Mouse (Mus musculus) CD4-positive, CD25-positive, alpha-beta regulatory T cell, adult 4 months (primary cell): ENCODE results near the gene Pald1. TPM values are rescaled to one million over a fixed set of nuclear protein-coding genes. Genes with fewer than 3 reads are reported as not detected.

Experiments used
- ATAC-seq: one replicate; pipeline ENCODE4 v1.8.0; 2017
- polyA plus RNA-seq, 2 experiments: library from polyadenylated mRNA; unstranded; fragments of 100-300 nt; shearing (Covaris generic); gene quantifications; one replicate each; pipeline ENCODE4 v1.2.1; 2017

Gene Pald1
- polyA plus RNA-seq, 2 experiments from 2014 or later = not detected

- ATAC-seq = no peak
These were observed 106.3 kb downstream of the Pald1 start for GRCm38 (mm10) chr10:61277051-61277450.

DNA sequence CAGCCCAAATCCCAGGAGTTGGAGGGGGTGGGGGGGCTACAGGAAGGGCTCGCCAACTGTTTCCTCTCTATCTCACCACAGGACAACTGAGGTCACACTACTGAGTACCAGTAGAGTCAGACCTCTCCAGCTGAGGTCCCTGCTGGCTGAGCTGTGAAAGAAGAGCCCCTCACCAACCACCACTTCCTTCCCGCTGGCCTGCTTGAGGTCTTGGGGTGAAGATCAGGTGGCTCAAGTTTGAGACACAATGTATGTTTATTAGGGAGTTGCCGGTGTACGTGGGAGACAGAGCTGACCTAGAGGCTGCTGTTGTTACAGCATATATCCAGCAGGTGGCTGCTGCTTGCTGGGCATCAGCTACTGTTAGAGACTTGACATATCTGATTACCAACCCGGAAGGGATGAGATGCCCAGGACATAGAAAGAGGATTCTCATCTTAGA lies 107.6 kb downstream of the Pald1 start:
- peak; percentile 74 for ATAC-seq

- no peak for ATAC-seq
These were observed 108.8 kb downstream of the Pald1 start for GRCm38 (mm10) chr10:61274532-61274931.

GRCm38 (mm10) chr10:61273844-61274215 lies 109.5 kb downstream of the Pald1 start:
- ATAC-seq = no peak

DNA sequence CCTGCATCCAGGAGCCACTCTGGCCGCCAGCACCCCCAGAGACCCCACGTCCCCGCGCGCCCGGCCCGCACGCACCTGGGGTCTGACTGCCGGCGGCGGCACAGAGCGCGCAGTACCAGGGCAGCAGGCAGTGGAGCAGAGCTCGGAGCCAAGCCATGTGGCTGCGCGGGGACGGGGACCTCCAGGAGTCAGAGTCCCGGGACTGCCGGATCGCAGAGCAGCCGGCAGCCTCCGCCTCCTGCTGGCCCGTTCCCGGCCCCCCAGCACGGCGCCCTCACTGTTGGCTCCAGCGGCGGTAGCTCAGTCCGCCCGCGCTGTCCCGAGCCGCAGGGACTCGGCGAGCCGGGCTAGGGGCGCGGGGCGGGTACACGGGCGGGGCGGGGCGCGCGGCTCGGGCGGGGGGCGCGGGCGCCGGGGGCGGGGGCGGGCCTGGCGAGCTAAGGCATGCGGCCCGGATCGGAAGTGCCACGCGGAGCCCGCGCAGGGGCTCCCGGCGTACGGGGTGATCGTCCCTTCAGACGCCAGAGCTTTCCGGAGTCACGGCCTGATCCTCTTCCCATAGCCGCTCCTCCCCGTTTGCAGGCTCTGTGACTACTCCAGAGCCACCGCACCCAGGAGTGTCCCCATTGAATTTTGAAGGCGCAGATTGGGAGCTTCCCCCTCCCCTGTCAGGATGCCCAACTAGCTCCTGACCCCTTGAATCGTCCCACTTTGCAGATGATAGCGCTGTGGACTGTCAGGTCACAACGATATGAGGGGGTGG lies 110.1 kb downstream of the Pald1 start, which contains the start of gene Adamts14:
Gene Adamts14 (minus strand): TSS at position 358 of the 763 bp plus-strand sequence.
- no peak for ATAC-seq

- no peak for ATAC-seq
These were observed 110.7 kb downstream of the Pald1 start for GRCm38 (mm10) chr10:61272631-61273030.

DNA sequence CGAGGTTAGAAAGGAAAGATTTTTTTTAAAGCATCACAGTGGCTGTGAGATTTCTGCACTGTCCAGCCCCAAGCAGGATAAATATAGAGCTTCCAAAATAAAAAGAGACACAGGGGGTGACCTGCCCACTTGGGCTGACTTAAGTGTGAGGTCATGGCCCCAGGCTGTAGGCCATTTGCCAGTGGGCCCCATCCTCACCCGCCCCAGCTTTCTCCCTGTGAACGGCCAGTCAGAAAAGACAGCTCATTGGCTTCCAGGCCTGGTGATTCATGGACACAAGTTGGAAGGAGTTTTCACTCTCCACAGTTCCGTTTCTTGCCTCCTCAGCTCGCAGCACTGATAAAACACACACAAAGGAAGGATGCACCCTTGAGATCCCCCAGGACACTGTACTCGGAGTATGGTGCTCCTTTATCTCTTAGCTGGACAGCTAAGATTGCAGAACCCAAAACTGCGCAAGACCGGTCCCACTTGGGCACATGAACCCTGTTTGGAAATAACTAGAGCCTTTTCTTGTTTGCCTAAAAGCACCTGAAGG lies 111.2 kb downstream of the Pald1 start:
- no peak for ATAC-seq

Other genes with a start within 250 kb of the Pald1 start
- gene Sgpl1, start 235.8 kb downstream of the Pald1 start, polyA plus RNA-seq = 10 to 100 TPM; 24.5 to 29.9 TPM
- not detected for gene Tbata, start 211.6 kb downstream of the Pald1 start, polyA plus RNA-seq
- under 1 TPM in 1 of 2 experiments, not detected in 1; 0.11 TPM for gene Adamts14, start 110.1 kb downstream of the Pald1 start, polyA plus RNA-seq
- gene Prf1, start 85.7 kb downstream of the Pald1 start, polyA plus RNA-seq = 10 to 100 TPM in 1 of 2 experiments, 1 to 10 TPM in 1; 6.8 to 14.3 TPM
- not detected for gene Nodal, start 34.4 kb upstream of the Pald1 start, polyA plus RNA-seq
- 10 to 100 TPM; 26.8 to 33.6 TPM for gene Eif4ebp2, start 69.1 kb upstream of the Pald1 start, polyA plus RNA-seq
- gene Lrrc20, start 92.3 kb upstream of the Pald1 start, polyA plus RNA-seq = 1 to 10 TPM; 5.8 to 9.1 TPM
- not detected for gene Npffr1, start 212.0 kb upstream of the Pald1 start, polyA plus RNA-seq